Mouse (Mus musculus): ENCODE results near the gene P2rx4. TPM values are rescaled to one million over a fixed set of nuclear protein-coding genes. Genes with fewer than 3 reads are reported as not detected.

Gene P2rx4
- polyA plus RNA-seq, 1 experiment from 2014 or later: 25.6 TPM

- Histone ChIP-seq H3K27me3 (no peaks in the 10 kb centered on the region), H3K27ac (peak overlapping the region; percentile 89), H3K4me3 (replicated peaks) (peak overlapping the region; percentile 17), H3K4me1 (peaks cover 20% of the 10 kb centered on the region), H3K36me3 (peaks cover 15% of the 10 kb centered on the region), H3K9me3 (replicated peaks) (no peaks in the 10 kb centered on the region), H3K4me2 (peak overlapping the region; percentile 35; the same call in 1 of the 2 replicates), H3K9ac (0 out of 2 replicates have a peak overlapping the region, but pooled peaks have one; percentile 14)
- no peak for ATAC-seq (replicated peaks; ENCODE audit: low FRiP score)
- WGBS: 62% methylated on average over 10 of the region's 10 CpGs
Observed at GRCm38 (mm10) chr5:122764032-122764464, 56.7 kb downstream of the P2rx4 start.

DNA sequence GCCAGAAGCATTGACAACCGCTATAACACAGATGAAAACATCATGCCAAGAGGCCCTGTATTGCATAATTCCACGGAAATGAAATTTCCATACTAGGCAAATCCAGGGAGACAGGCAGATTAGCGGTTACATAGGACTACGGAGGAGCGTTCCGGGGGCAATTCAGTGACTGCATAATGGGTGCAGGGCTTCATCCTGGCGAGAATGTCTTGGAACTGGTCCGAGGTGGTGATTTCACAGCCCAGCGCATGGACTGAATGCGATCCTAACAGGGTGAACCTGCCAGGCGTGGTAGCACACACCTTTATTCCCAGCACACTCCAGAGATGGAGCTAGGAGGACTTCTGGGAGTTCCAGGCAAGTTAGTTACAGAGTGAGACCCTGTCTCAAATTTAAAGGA lies 59.9 kb downstream of the P2rx4 start:
- Histone ChIP-seq H3K4me3 (replicated peaks) (no peak overlapping the region), H3K9ac (no peak overlapping the region), H3K4me1 (peaks cover 37% of the 10 kb centered on the region), H3K36me3 (peaks cover 15% of the 10 kb centered on the region), H3K9me3 (replicated peaks) (no peaks in the 10 kb centered on the region), H3K27me3 (no peaks in the 10 kb centered on the region), H3K4me2 (no peak overlapping the region), H3K27ac (no peak overlapping the region; the same call in 1 of the 2 replicates)
- 85% methylated on average over 11 of the region's 11 CpGs for whole genome bisulfite sequencing
- ATAC-seq (replicated peaks; ENCODE audit: low FRiP score): no peak

DNA sequence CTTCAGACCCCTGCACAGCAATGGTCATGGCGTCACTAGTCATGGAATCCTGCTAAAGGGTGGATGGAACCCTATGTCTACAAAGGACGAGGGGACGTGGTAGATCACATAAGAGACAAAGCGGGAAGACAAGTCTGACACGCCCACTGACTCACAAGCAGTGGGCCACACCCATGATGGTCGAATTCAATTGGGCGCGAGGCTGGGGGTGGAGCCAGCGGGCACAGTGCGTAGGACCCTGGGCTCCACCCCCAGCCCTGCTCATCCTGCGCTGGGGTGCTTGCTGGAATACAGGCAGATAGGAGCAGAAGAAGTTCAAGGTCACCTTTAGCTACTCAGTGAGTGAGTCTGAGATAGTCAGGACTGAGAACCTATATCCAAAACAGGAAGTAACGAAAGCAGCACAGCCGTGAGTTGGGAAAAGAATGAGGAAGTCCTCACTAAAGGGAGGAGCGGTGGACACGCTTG lies 61.8 kb downstream of the P2rx4 start:
- no peak overlapping the region for H3K27ac ChIP-seq
- ATAC-seq (replicated peaks; ENCODE audit: low FRiP score): no peak
- H3K27me3 ChIP-seq: no peaks in the 10 kb centered on the region
- H3K9me3 ChIP-seq (replicated peaks): no peaks in the 10 kb centered on the region
- H3K4me3 ChIP-seq (replicated peaks): no peak overlapping the region
- H3K36me3 ChIP-seq: peaks cover 22% of the 10 kb centered on the region
- no peak overlapping the region for H3K9ac ChIP-seq
- 79% methylated on average over 15 of the region's 15 CpGs for WGBS
- H3K4me2 ChIP-seq: no peak overlapping the region
- H3K4me1 ChIP-seq: peaks cover 31% of the 10 kb centered on the region

- Histone ChIP-seq H3K4me2 (no peak overlapping the region), H3K4me1 (peaks cover 39% of the 10 kb centered on the region), H3K9ac (no peak overlapping the region), H3K4me3 (replicated peaks) (no peak overlapping the region), H3K9me3 (replicated peaks) (no peaks in the 10 kb centered on the region), H3K27me3 (no peaks in the 10 kb centered on the region), H3K27ac (peak overlapping the region; percentile 91), H3K36me3 (peaks cover 22% of the 10 kb centered on the region)
- no peak for ATAC-seq (replicated peaks; ENCODE audit: low FRiP score)
- 68% methylated on average over 7 of the region's 7 CpGs for WGBS
Observed at GRCm38 (mm10) chr5:122770304-122770703, 63.0 kb downstream of the P2rx4 start.

GRCm38 (mm10) chr5:122770806-122771261 lies 63.5 kb downstream of the P2rx4 start:
- Histone ChIP-seq H3K9me3 (replicated peaks) (no peaks in the 10 kb centered on the region), H3K4me3 (replicated peaks) (no peak overlapping the region), H3K27me3 (no peaks in the 10 kb centered on the region), H3K4me2 (peak overlapping the region; percentile 17; the same call in 1 of the 2 replicates), H3K9ac (no peak overlapping the region), H3K4me1 (peaks cover 41% of the 10 kb centered on the region), H3K27ac (peak overlapping the region; percentile 91), H3K36me3 (peaks cover 22% of the 10 kb centered on the region)
- peak; percentile 69 for ATAC-seq (replicated peaks; ENCODE audit: low FRiP score)
- 40% methylated on average over 10 of the region's 10 CpGs for WGBS

DNA sequence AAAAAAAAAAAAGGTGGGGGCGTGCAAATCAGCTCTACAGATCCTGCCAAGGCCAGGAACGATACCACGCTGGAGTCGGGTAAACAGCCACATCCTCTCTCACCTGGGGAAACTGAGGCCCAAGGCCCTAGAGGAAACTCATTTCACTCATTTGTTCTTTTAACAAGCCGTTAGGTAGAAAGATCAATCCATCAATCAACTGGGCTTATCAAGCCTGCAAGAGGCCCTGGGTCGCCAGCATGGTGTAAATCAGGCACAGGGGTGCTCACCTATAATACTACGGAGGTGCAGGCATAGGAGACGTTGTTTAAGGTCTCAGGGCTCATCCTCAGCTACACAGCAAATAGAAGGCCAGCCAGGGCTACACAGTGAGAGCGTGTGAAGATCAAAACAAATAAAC lies 64.1 kb downstream of the P2rx4 start:
- Histone ChIP-seq H3K9ac (no peak overlapping the region), H3K4me1 (peaks cover 41% of the 10 kb centered on the region), H3K4me2 (no peak overlapping the region), H3K4me3 (replicated peaks) (no peak overlapping the region), H3K27ac (peak overlapping the region; percentile 91), H3K27me3 (no peaks in the 10 kb centered on the region), H3K9me3 (replicated peaks) (no peaks in the 10 kb centered on the region), H3K36me3 (peaks cover 22% of the 10 kb centered on the region)
- 75% methylated on average over 9 of the region's 9 CpGs for WGBS
- no peak for ATAC-seq (replicated peaks; ENCODE audit: low FRiP score)

DNA sequence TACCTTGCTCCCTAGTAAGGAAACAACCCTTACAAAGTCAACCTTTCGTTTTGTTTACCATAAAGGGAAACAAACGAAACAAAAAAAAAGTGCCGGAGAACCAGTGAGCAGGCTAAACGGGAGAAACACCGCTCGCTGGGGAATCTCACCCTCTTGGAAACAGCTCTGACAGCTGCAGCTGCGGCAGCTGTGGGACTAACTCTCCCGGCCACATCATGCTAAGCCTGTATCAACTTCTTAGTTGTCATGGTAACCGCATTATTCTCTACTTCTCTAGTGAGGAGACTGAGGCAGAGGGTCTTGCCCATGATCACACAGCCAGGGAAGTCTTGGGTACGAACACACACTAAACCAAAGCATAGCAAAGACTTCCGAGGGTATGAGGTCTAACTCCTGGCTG lies 66.4 kb downstream of the P2rx4 start:
- Histone ChIP-seq H3K9me3 (replicated peaks) (no peaks in the 10 kb centered on the region), H3K4me1 (peaks cover 53% of the 10 kb centered on the region), H3K4me3 (replicated peaks) (no peak overlapping the region), H3K4me2 (no peak overlapping the region), H3K9ac (no peak overlapping the region), H3K27ac (no peak overlapping the region), H3K36me3 (peaks cover 17% of the 10 kb centered on the region), H3K27me3 (no peaks in the 10 kb centered on the region)
- no peak for ATAC-seq (replicated peaks; ENCODE audit: low FRiP score)
- WGBS: 90% methylated on average over 11 of the region's 11 CpGs

GRCm38 (mm10) chr5:122774743-122775611 lies 67.6 kb downstream of the P2rx4 start:
- ATAC-seq (replicated peaks; ENCODE audit: low FRiP score): no peak
- no peaks in the 10 kb centered on the region for H3K9me3 ChIP-seq (replicated peaks)
- 0 out of 2 replicates have a peak overlapping the region, but pooled peaks have one; percentile 23 for H3K4me2 ChIP-seq
- no peak overlapping the region for H3K27ac ChIP-seq
- peaks cover 12% of the 10 kb centered on the region for H3K36me3 ChIP-seq
- H3K27me3 ChIP-seq: no peaks in the 10 kb centered on the region
- H3K9ac ChIP-seq: no peak overlapping the region
- 69% methylated on average over 28 of the region's 28 CpGs for WGBS
- H3K4me1 ChIP-seq: peaks cover 51% of the 10 kb centered on the region
- no peak overlapping the region for H3K4me3 ChIP-seq (replicated peaks)

DNA sequence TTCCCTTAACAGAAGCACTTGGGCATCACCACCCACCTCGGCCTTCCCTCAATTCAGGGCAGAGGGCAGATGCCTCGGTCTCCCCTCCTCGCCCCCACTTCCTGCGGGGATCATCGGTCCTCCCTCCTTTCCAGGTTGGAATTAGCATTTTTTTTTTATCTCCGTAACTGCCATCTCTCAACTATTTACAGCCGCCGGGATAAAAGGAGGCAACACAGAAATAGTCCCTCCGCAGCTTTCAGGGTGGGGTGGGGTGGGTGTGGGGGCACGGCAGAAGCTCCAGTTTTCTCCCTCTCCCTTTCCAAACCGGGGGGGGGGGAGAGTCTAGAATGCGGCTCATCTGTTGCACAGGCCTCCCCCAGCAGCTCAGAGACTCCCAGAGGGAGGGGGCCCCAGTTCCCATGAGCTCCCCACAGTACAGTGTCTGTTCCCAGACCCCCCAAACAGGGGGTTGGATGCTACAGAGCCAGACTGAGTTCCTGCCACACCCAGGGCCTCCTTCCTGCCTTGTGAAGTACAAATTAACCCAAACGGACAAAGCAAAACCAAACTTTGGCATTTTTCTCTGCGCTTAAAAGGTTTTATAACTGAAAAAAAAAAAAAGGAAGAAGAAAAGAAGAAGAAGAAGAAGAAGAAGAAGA lies 68.4 kb downstream of the P2rx4 start:
- no peak for ATAC-seq (replicated peaks; ENCODE audit: low FRiP score)
- WGBS: 71% methylated on average over 14 of the region's 14 CpGs

GRCm38 (mm10) chr5:122777322-122777721 lies 70.0 kb downstream of the P2rx4 start:
- Histone ChIP-seq H3K4me1 (peaks cover 36% of the 10 kb centered on the region), H3K4me3 (replicated peaks) (no peak overlapping the region), H3K36me3 (peaks cover 10% of the 10 kb centered on the region), H3K27me3 (no peaks in the 10 kb centered on the region), H3K9ac (no peak overlapping the region), H3K4me2 (peak overlapping the region; percentile 94; the same call in 1 of the 2 replicates), H3K9me3 (replicated peaks) (no peaks in the 10 kb centered on the region), H3K27ac (no peak overlapping the region)
- ATAC-seq (replicated peaks; ENCODE audit: low FRiP score): no peak
- 31% methylated on average over 2 of the region's 2 CpGs for WGBS

More for the DNA sequence above, 68.4 kb downstream of the P2rx4 start:
- H3K9me3 ChIP-seq (replicated peaks): no peaks in the 10 kb centered on the region
- peaks cover 46% of the 10 kb centered on the region for H3K4me1 ChIP-seq
- no peaks in the 10 kb centered on the region for H3K27me3 ChIP-seq
- no peak overlapping the region for H3K4me3 ChIP-seq (replicated peaks)
- H3K9ac ChIP-seq: no peak overlapping the region
- no peak overlapping the region for H3K4me2 ChIP-seq
- H3K27ac ChIP-seq: no peak overlapping the region
- peaks cover 12% of the 10 kb centered on the region for H3K36me3 ChIP-seq

GRCm38 (mm10) chr5:122778231-122779226 lies 71.2 kb downstream of the P2rx4 start:
- WGBS: 3% methylated on average over 28 of the region's 55 CpGs
- Histone ChIP-seq H3K9ac (peak overlapping the region; percentile 88), H3K27me3 (no peaks in the 10 kb centered on the region), H3K9me3 (replicated peaks) (no peaks in the 10 kb centered on the region), H3K4me1 (peaks cover 36% of the 10 kb centered on the region), H3K4me2 (peak overlapping the region; percentile 94), H3K4me3 (replicated peaks) (peak overlapping the region; percentile 83), H3K36me3 (no peaks in the 10 kb centered on the region), H3K27ac (peak overlapping the region; percentile 88)
- peak; percentile 50 for ATAC-seq (replicated peaks; ENCODE audit: low FRiP score)
